Mouse (Mus musculus): ENCODE data around the gene Spty2d1. TPM values are rescaled to one million over a fixed set of nuclear protein-coding genes. Genes with fewer than 3 reads are reported as not detected.

Gene Spty2d1
- polyA plus RNA-seq, 1 experiment from 2014 or later = 15.6 TPM

DNA sequence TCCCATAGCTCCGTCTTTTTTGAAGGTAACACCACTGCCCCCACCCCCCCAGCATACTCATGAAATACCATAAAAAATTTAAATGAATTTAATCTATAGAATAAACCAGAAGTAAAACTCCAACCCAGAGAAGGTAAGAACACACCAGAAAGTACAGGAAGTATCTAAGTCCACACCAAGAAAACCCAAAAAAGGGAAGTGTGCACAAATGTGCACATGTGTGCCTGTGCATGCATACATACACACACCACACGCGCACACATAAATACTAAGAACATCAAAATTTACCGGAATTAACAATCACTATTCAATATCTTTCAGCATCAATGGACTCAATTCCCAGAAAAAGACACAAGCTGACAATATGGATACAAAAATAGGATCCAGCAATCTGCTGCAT is 38.3 kb downstream of the Spty2d1 start:
- H3K27me3 ChIP-seq (ENCODE audit: insufficient read depth, poor library complexity, severe bottlenecking) = no peaks in the 10 kb centered on the region
- no peak overlapping the region for H3K27ac ChIP-seq
- WGBS = 85% methylated on average over 4 of the region's 4 CpGs
- H3K4me1 ChIP-seq = no peaks in the 10 kb centered on the region
- no peak for DNase-seq (ENCODE audit: low spot score)
- H3K36me3 ChIP-seq = no peaks in the 10 kb centered on the region
- peaks cover 5% of the 10 kb centered on the region; the same call in 1 of the 2 replicates for H3K9me3 ChIP-seq
- no peak overlapping the region for H3K4me3 ChIP-seq

DNA sequence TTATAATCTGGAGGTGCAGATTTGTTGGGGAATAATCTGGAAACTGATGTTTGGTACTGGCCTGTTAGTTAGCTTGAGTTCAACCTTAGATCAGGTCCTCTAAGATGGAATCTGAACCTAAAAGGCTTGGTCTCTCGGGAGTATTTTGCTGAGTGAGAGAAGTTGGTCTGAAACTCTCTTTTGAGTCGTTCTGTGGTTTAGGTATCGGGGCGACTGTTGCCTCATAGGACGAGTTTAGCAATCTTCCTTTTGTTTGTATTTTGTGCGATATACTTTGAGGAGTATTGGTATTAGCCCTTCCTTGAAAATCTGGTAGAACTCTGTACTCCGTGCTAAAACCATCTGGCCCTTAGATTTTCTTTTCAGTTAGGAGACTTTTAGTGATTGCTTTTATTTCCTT is 44.1 kb downstream of the Spty2d1 start:
- no peak overlapping the region for H3K4me3 ChIP-seq
- peaks cover 3% of the 10 kb centered on the region; the same call in 1 of the 2 replicates for H3K27me3 ChIP-seq (ENCODE audit: insufficient read depth, poor library complexity, severe bottlenecking)
- H3K9me3 ChIP-seq = no peaks in the 10 kb centered on the region
- H3K27ac ChIP-seq = no peak overlapping the region
- DNase-seq (ENCODE audit: low spot score) = no peak
- H3K36me3 ChIP-seq = no peaks in the 10 kb centered on the region
- WGBS = 80% methylated on average over 7 of the region's 7 CpGs
- 0 out of 2 replicates have a peak, but pooled peaks cover 5% of the 10 kb centered on the region for H3K4me1 ChIP-seq

DNA sequence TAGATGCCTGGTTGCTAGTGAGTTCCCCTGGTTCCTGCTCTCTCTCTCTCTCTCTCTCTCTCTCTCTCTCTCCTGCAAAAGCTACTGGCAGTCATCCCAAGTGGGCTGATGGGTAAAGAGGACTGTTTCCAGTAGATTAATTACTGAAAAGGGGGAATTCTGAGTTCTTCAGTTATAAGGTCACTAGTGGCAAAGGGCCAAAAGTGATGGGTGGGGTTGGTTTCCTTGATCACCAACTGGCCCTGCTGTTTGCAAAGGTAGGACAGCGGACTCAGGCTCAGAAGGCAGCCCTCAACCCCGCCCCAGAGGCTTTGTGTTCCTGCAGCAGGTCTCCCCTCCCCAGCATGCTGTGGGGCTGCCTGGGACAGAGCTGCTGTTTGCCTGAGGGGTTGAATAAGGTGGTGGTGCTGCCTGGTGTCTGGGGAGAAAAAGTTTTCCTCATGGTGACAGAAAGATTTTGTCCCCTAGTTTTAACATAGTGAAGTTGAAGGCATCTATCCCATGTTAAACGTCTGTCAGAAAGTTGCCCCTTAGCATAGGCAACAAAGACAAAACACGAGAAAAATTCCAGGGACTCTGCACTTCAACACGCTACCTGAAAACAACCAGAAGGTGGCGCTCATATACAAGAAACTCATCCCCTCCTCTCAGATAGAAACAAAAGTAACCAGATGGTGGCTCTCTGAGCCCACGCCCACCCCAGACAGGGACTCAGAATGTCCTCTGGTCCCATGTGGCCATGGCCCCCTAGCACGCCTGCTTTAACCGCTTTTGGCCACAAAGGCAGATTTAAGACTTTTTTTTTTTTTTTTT is 45.2 kb downstream of the Spty2d1 start:
- H3K9me3 ChIP-seq = no peaks in the 10 kb centered on the region
- peak; percentile 88 for DNase-seq (ENCODE audit: low spot score)
- no peaks in the 10 kb centered on the region for H3K36me3 ChIP-seq
- peaks cover 3% of the 10 kb centered on the region; the same call in 1 of the 2 replicates for H3K27me3 ChIP-seq (ENCODE audit: insufficient read depth, poor library complexity, severe bottlenecking)
- WGBS = under 1% methylated on average over 9 of the region's 9 CpGs
- H3K27ac ChIP-seq = peak overlapping the region; percentile 69
- H3K4me3 ChIP-seq = 0 out of 2 replicates have a peak overlapping the region, but pooled peaks have one; percentile 32
- H3K4me1 ChIP-seq = 0 out of 2 replicates have a peak, but pooled peaks cover 5% of the 10 kb centered on the region

DNA sequence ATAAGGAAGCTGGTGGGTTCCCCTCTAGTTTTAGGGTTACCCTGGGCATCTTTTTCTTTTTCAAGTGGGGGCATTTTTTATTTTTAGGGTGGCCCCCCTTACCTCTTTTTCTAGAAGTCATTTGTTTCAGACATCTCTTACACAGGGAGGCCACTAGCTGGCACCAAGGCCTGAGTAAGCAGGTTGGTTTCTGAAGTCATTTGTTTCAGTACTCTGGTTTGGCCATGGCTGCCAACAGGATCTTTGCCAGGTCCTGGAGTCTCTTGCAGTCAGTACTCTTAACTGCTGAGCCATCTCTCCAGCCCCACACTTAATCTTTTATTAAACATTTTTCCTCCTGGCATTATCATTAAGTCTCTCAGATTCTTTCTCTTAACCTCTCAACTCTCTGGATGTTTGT is 46.1 kb downstream of the Spty2d1 start:
- Histone ChIP-seq H3K4me3 (no peak overlapping the region), H3K27me3 (ENCODE audit: insufficient read depth, poor library complexity, severe bottlenecking) (peaks cover 3% of the 10 kb centered on the region; the same call in 1 of the 2 replicates), H3K36me3 (no peaks in the 10 kb centered on the region), H3K27ac (no peak overlapping the region), H3K4me1 (peaks cover 14% of the 10 kb centered on the region), H3K9me3 (no peaks in the 10 kb centered on the region)
- no peak for DNase-seq (ENCODE audit: low spot score)

DNA sequence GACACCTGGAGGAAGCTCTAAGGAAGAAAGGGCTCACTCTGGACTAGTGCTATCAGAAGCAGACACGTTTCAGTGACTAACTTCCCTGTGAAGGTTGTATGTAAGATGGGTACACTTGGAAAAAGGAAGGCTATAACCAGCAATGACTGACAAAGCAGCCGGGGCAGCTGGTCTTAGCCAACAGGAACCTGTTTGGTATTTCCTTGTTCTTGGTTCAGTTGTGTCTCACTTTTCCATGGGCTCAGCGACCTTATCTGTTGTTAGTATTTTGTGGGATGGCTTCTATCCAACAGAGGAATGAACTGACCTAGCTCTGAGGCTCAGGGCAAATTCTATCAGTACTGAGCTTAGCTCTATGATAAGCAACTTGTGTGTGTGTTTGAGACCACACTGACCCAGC is 47.2 kb downstream of the Spty2d1 start:
- H3K27me3 ChIP-seq (ENCODE audit: insufficient read depth, poor library complexity, severe bottlenecking) = peaks cover 3% of the 10 kb centered on the region; the same call in 1 of the 2 replicates
- no peaks in the 10 kb centered on the region for H3K9me3 ChIP-seq
- DNase-seq (ENCODE audit: low spot score) = no peak
- no peak overlapping the region for H3K27ac ChIP-seq
- no peaks in the 10 kb centered on the region for H3K36me3 ChIP-seq
- 55% methylated on average over 3 of the region's 3 CpGs for WGBS
- peaks cover 16% of the 10 kb centered on the region for H3K4me1 ChIP-seq
- H3K4me3 ChIP-seq = no peak overlapping the region

DNA sequence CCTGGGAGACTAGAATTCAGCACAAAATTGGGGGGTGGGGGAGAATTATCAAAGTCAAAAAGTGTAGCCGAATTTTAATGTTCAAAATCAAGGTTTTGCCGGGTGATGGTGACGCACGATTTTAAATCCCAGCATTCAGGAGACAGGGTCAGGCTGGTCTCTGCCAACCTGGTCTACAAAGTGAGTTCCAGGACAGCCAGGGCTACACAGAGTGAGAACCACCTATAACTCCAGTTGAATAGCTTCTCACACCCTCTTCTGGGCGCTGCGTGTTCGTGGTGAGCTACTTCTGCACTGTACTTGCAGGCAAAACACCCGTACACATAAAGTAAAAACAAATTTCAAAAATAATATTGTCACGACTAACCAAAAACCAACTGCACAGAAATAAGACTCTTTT is 49.4 kb downstream of the Spty2d1 start:
- DNase-seq (ENCODE audit: low spot score) = no peak
- Histone ChIP-seq H3K27ac (peak overlapping the region; percentile 90), H3K9me3 (no peaks in the 10 kb centered on the region), H3K27me3 (ENCODE audit: insufficient read depth, poor library complexity, severe bottlenecking) (peaks cover 3% of the 10 kb centered on the region; the same call in 1 of the 2 replicates), H3K4me3 (peak overlapping the region; percentile 92), H3K4me1 (peaks cover 16% of the 10 kb centered on the region), H3K36me3 (peaks cover 15% of the 10 kb centered on the region)
- 23% methylated on average over 9 of the region's 9 CpGs for WGBS

DNA sequence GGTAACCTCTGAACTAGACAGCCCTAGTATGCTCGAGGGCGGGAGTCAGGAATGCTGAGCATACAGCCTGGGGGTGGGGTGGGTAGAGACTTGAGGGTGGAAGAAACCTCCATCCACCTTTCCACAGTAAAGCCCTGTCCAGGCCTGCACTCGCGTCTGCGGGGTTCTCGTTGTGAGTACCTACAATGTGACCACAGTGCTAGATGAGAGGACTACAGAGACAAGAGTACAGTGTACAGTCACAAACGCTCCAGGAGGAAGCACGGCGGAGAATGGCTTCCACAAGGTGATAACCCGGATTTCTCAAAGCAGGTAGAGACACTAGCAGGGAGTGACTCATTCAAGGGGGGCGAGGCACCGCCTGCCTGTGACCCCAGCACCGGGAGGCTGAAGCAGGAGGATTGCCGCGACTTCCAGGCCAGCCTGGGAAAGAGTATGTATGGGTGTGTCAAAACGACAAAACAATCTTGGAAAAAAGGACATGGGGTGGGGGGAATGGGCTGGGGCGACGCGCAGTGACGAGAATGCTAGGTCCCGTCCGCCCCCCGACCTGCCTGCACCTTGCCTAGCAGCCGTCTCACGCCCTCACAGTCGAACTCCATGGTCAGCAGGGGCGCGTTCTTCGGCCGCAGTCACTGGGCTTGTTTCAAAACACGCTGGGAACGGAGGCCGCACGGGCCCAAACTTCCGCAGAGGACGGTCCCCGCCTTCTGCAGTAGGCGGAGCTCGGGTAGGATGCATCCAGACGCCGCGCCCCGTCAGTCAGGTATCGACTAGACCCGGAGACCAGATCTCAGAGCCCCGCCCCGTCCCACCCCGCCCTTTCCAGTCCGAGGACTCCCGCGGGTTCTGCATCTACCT is 50.1 kb downstream of the Spty2d1 start, which contains the start of gene Uevld:
TSS of gene Uevld (minus strand) at position 697 of the 861 bp plus-strand sequence.
- Histone ChIP-seq H3K27ac (peak within 1 kb of the TSS; percentile 90), H3K4me3 (peak within 1 kb of the TSS; percentile 92), H3K9me3 (no peaks in the 10 kb centered on the region), H3K36me3 (peaks cover 22% of the 10 kb centered on the region), H3K27me3 (ENCODE audit: insufficient read depth, poor library complexity, severe bottlenecking) (peaks cover 3% of the 10 kb centered on the region; the same call in 1 of the 2 replicates), H3K4me1 (peaks cover 15% of the 10 kb centered on the region)
- peak; percentile 99 for DNase-seq (ENCODE audit: low spot score)
- under 1% methylated on average over 51 of the region's 51 CpGs for WGBS

Other genes with a start within 250 kb of the Spty2d1 start
- 13.9 and 14.5 TPM in 2 replicates for gene Hps5, start 212.3 kb downstream of the Spty2d1 start, polyA plus RNA-seq (2016; fragmentation: Nextera tagmentation; extraction: Ambion mirVana)
- 40.6 and 45.1 TPM in 2 replicates for gene Gtf2h1, start 212.3 kb downstream of the Spty2d1 start, polyA plus RNA-seq (2016; fragmentation: Nextera tagmentation; extraction: Ambion mirVana)
- 4,161 and 4,393 TPM in 2 replicates for gene Ldha, start 166.9 kb downstream of the Spty2d1 start, polyA plus RNA-seq (2016; fragmentation: Nextera tagmentation; extraction: Ambion mirVana)
- gene Ldhc, start 147.2 kb downstream of the Spty2d1 start, polyA plus RNA-seq (2016; fragmentation: Nextera tagmentation; extraction: Ambion mirVana) = 0.13 TPM in 1 of 2 replicates, not detected in the other
- 198 and 215 TPM in 2 replicates for gene Tsg101, start 88.4 kb downstream of the Spty2d1 start, polyA plus RNA-seq (2016; fragmentation: Nextera tagmentation; extraction: Ambion mirVana)
- 8.3 and 9.0 TPM in 2 replicates for gene Uevld, start 49.9 kb downstream of the Spty2d1 start, polyA plus RNA-seq (2016; fragmentation: Nextera tagmentation; extraction: Ambion mirVana)
- gene Gm9999, start 24.8 kb downstream of the Spty2d1 start, polyA plus RNA-seq (2016; fragmentation: Nextera tagmentation; extraction: Ambion mirVana) = not detected in 2 replicates
- gene Tmem86a, start 42.2 kb upstream of the Spty2d1 start, polyA plus RNA-seq (2016; fragmentation: Nextera tagmentation; extraction: Ambion mirVana) = 14.8 and 19.9 TPM in 2 replicates
- 0.26 TPM in 1 of 2 replicates, not detected in the other for gene Ptpn5, start 125.3 kb upstream of the Spty2d1 start, polyA plus RNA-seq (2016; fragmentation: Nextera tagmentation; extraction: Ambion mirVana)
- gene Mrgpra6, start 196.5 kb upstream of the Spty2d1 start, polyA plus RNA-seq (2016; fragmentation: Nextera tagmentation; extraction: Ambion mirVana) = not detected in 2 replicates
- not detected in 2 replicates for gene Mrgpra9, start 244.4 kb upstream of the Spty2d1 start, polyA plus RNA-seq (2016; fragmentation: Nextera tagmentation; extraction: Ambion mirVana)

Data from heart, embryonic 10.5 days (tissue).